Mouse (Mus musculus) embryonic facial prominence, embryonic 15.5 days (tissue): ENCODE results near the gene Plekhs1. TPM values are rescaled to one million over a fixed set of nuclear protein-coding genes. Genes with fewer than 3 reads are reported as not detected.

ENCODE experiments used
- ATAC-seq: fragments of 200-750 bp; cut with Nextera tagmentation; 2 replicates; pipeline ENCODE4 v1.8.0; 2017; ENCODE audit warnings: low read depth, moderate TSS enrichment; ENCODE audit not compliant: insufficient number of reproducible peaks, low FRiP score, low TSS enrichment
- H3K27ac ChIP-seq: fragments of 300-500 bp; sonication (generic); replicated peaks from 2 replicates; pipeline ENCODE4 v1.5.1; 2015; ENCODE audit warnings: mild to moderate bottlenecking, inconsistent platforms
- H3K27me3 ChIP-seq: fragments of 300-500 bp; sonication (generic); 2 replicates; pipeline ENCODE4 v1.6.1; 2015; ENCODE audit warnings: inconsistent platforms
- H3K36me3 ChIP-seq: fragments of 300-500 bp; sonication (generic); 2 replicates; pipeline ENCODE4 v1.6.1; 2015; ENCODE audit warnings: mild to moderate bottlenecking, inconsistent platforms
- H3K4me1 ChIP-seq: fragments of 300-500 bp; sonication (generic); 2 replicates; pipeline ENCODE4 v1.6.1; 2015; ENCODE audit warnings: inconsistent platforms
- H3K4me2 ChIP-seq: fragments of 300-500 bp; sonication (generic); replicated peaks from 2 replicates; pipeline ENCODE4 v1.6.1; 2015; ENCODE audit warnings: mild to moderate bottlenecking, inconsistent platforms
- H3K4me3 ChIP-seq: fragments of 300-500 bp; sonication (generic); replicated peaks from 2 replicates; pipeline ENCODE4 v1.5.1; 2015; ENCODE audit warnings: mild to moderate bottlenecking, inconsistent platforms
- H3K9ac ChIP-seq: fragments of 300-500 bp; sonication (generic); 2 replicates; pipeline ENCODE4 v1.6.1; 2015; ENCODE audit warnings: inconsistent platforms
- H3K9me3 ChIP-seq: fragments of 300-500 bp; sonication (generic); replicated peaks from 2 replicates; pipeline ENCODE4 v1.6.1; 2016; ENCODE audit warnings: inconsistent platforms
- WGBS: fragments of 180-500 bp; shearing (Covaris S2); methylation state at CpG from one replicate; pipeline ENCODE4 v1.1.7; 2015; 5-methylcytosine and 5-hydroxymethylcytosine counted together
- polyA plus RNA-seq: library from polyadenylated mRNA; unstranded; fragments of >200 nt; fragmentation: Nextera tagmentation; extraction: Ambion mirVana; gene quantifications from 2 replicates; pipeline ENCODE4 v1.2.1, GENCODE M21; 2015

Plekhs1 gene
- polyA plus RNA-seq, 1 experiment from 2014 or later = 1.9 TPM

DNA sequence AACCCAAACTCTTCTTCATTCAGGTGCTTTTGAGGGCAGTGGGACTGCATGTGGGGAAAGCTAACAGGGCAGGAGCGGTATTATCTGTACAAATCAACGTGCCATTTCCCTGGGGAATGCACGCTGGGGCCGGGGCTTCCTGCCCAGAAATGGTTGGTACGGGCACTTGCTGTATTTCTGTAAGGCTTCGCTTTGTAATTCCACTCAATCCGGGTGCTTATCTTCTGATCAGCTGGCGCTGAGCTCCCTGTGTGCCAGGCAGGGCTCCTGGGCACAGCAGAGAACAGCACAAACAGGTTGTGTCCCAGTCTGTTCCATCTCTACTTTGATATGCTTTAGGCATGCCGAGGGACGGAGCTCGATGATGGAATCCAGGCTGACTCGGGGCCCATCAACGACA, 25.1 kb upstream of the Plekhs1 start:
- ATAC-seq = no peak
- H3K4me1 ChIP-seq = peaks cover 4% of the 10 kb centered on the region
- no peak overlapping the region for H3K9ac ChIP-seq
- H3K9me3 ChIP-seq = no peaks in the 10 kb centered on the region
- H3K27ac ChIP-seq = no peak overlapping the region
- H3K4me2 ChIP-seq = no peak overlapping the region
- H3K4me3 ChIP-seq = no peak overlapping the region
- 65% methylated on average over 13 of the region's 13 CpGs for WGBS
- no peaks in the 10 kb centered on the region for H3K27me3 ChIP-seq
- peaks cover 10% of the 10 kb centered on the region; the same call in 1 of the 2 replicates for H3K36me3 ChIP-seq

DNA sequence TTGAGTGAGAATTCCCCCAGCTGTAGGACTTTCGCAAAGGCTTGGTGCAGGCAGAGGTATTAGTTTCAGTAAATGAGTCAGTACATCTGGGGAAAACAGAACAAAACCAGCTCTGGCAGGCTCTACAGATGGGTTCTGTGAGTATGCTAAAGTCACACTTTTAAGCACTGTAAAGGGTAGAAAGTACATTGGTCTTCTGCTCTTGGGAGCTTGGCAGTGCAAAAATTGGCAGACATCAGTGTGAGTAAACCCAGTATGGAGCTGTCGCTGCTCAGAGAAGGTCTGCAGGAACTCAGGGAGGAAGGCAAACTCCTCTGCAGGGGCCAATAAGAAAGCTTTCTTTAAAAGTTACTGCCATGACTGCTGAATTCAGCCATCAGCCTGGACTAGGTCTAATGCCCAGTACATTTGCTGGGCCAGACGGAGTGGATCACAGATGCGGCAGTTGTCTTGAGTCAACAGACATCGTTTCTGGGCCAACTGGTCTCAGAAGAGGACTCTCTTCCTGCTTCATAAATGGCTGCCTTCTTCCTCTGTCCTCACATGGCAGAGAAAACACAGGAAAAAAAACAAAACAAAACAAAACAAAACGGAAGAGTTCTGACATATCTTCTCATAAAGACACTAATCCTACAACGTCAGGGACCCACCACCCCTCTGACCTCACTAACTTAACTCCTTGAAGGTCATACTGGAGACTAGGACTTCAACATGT, 22.9 kb upstream of the Plekhs1 start:
- no peak for ATAC-seq
- H3K4me1 ChIP-seq = peaks cover 4% of the 10 kb centered on the region
- H3K4me2 ChIP-seq = no peak overlapping the region
- H3K36me3 ChIP-seq = peaks cover 5% of the 10 kb centered on the region; the same call in 1 of the 2 replicates
- H3K27ac ChIP-seq = no peak overlapping the region; the same call in 1 of the 2 replicates
- H3K4me3 ChIP-seq = no peak overlapping the region
- H3K27me3 ChIP-seq = no peaks in the 10 kb centered on the region
- H3K9ac ChIP-seq = no peak overlapping the region
- H3K9me3 ChIP-seq = no peaks in the 10 kb centered on the region
- 71% methylated on average over 7 of the region's 7 CpGs for WGBS

DNA sequence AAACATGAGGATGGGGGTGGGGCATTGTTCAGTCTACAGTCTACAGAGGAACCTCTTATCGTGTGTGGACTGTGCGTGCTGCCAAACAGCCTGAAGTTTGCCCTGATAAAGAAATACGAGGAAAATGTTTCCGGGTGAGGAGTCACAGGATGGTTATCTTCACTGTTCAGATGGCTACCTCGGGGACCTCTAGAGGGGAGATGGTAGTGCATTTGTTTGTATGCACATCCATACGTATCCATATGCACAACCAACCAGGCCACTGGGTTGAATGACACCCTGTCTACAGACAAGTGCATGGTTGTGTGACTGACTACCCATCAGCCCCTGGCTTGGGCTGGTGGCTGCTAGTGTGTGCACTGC, 22.4 kb upstream of the Plekhs1 start:
- 92% methylated on average over 6 of the region's 6 CpGs for WGBS
- Histone ChIP-seq H3K4me2 (no peak overlapping the region), H3K27me3 (no peaks in the 10 kb centered on the region), H3K4me1 (peaks cover 4% of the 10 kb centered on the region), H3K36me3 (peaks cover 5% of the 10 kb centered on the region; the same call in 1 of the 2 replicates), H3K9ac (no peak overlapping the region), H3K4me3 (no peak overlapping the region), H3K27ac (no peak overlapping the region), H3K9me3 (no peaks in the 10 kb centered on the region)
- no peak for ATAC-seq

DNA sequence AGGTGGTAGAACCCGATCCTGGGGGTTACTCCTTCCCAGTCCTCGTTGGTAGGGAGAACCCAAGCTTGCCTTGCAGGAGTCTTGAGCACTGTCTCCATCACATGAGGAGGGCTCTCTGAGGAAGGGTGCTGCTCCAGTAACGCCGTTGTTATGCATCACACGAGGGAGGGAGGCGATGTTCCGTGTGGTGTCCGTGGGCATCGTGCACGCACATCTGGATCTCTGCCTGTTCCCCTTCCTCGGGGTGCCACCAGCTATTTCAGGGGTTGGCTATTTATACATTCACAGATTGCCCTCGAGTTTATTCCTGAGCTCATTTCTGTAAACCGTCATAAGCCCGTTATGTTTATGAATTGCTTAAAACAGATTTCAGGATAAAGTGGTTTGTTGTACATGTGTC, 18.0 kb upstream of the Plekhs1 start:
- Histone ChIP-seq H3K9ac (no peak overlapping the region), H3K4me2 (no peak overlapping the region), H3K27ac (no peak overlapping the region), H3K36me3 (peaks cover 5% of the 10 kb centered on the region; the same call in 1 of the 2 replicates), H3K4me1 (no peaks in the 10 kb centered on the region; the same call in 1 of the 2 replicates), H3K9me3 (no peaks in the 10 kb centered on the region), H3K4me3 (no peak overlapping the region), H3K27me3 (no peaks in the 10 kb centered on the region)
- no peak for ATAC-seq
- 59% methylated on average over 14 of the region's 14 CpGs for WGBS

DNA sequence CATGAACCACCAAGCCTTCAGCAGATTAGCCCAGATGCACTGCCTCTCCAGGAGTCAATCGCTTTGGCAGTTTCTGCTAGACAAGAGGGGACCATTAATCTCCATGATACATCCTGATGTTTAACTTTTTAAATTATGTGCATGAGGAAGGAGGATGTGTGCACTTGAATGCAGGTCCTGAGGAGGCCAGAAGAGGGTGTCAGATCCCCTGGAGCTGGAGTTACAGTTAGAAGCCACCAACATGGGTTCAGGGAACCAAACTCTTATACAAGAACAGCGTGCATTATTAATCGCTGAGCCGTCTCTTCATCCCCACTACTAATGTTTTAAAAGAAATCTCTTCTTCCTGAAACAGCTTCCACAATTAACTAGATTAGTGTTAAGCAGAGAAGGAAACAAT, 12.7 kb upstream of the Plekhs1 start:
- Histone ChIP-seq H3K27ac (no peak overlapping the region), H3K9ac (no peak overlapping the region), H3K9me3 (no peaks in the 10 kb centered on the region), H3K27me3 (no peaks in the 10 kb centered on the region), H3K4me1 (no peaks in the 10 kb centered on the region; the same call in 1 of the 2 replicates), H3K36me3 (no peaks in the 10 kb centered on the region), H3K4me2 (no peak overlapping the region), H3K4me3 (no peak overlapping the region)
- WGBS = 93% methylated on average over 4 of the region's 4 CpGs
- no peak for ATAC-seq

DNA sequence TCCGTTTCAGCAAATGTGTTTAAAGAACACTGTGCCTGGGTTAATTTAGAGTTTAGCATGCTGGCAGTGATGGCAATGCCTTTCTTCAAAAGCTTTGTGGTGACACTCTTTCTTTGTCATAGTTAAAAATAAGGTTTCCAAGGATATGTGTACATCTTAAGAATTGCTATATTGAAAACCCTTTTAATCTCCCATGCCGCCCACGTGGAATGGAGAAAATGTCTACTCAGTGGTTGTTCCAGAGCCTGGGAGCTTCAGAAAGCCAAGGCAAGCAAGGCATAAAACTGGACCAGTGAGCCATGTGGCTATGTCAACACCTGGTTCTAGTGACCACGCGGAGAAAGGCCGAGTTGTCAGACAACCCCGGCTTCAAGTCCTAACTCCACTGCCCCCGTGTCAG, 11.9 kb upstream of the Plekhs1 start:
- no peak for ATAC-seq
- Histone ChIP-seq H3K27ac (no peak overlapping the region), H3K9me3 (no peaks in the 10 kb centered on the region), H3K27me3 (no peaks in the 10 kb centered on the region), H3K4me2 (no peak overlapping the region), H3K4me1 (no peaks in the 10 kb centered on the region; the same call in 1 of the 2 replicates), H3K9ac (no peak overlapping the region), H3K36me3 (no peaks in the 10 kb centered on the region), H3K4me3 (no peak overlapping the region)
- WGBS = 87% methylated on average over 8 of the region's 8 CpGs

DNA sequence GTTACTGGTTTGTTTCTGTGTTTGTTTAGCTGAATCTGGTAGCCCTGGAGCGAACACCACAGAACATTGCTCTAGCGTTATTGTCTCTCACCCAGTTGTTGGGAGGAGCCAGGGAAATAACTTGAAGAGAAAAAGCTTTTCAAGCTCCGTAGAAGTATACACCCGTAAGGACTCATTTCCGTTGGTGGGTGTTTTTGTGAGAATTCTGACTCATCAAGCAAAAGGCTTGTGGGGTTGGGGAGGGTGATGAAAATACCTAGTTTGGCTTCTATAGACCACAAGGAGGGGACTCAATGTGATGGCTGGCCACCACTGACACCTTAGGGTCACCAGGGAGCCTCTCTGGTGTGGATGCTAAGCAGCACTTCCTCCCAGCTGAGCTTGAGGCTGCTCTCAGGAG, 10.5 kb upstream of the Plekhs1 start:
- Histone ChIP-seq H3K36me3 (no peaks in the 10 kb centered on the region), H3K4me3 (no peak overlapping the region), H3K4me1 (no peaks in the 10 kb centered on the region), H3K27ac (no peak overlapping the region), H3K9ac (no peak overlapping the region), H3K4me2 (no peak overlapping the region), H3K27me3 (no peaks in the 10 kb centered on the region), H3K9me3 (no peaks in the 10 kb centered on the region)
- 74% methylated on average over 5 of the region's 5 CpGs for WGBS
- ATAC-seq = no peak

DNA sequence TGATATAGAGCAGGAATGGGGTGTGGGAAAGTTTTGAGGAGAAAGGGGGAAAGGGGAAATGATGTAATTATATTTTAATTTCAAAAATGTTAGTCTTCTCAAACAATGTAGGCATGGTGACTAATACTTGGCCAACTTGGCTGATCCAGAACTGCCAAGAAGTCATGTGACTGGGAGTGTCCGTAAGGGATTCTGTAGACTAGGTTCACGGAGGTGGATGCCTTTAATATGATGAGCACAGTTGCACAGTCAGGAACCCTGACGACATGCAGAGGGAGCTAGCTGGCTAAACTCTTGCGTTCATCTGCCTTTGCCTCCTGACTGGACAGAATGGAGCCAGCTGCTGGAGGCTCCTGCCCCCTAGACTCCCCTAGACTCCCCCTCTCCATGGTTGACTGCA, 9.6 kb upstream of the Plekhs1 start:
- Histone ChIP-seq H3K27me3 (no peaks in the 10 kb centered on the region), H3K9me3 (no peaks in the 10 kb centered on the region), H3K4me2 (no peak overlapping the region), H3K27ac (no peak overlapping the region), H3K4me3 (no peak overlapping the region), H3K4me1 (no peaks in the 10 kb centered on the region), H3K9ac (no peak overlapping the region), H3K36me3 (no peaks in the 10 kb centered on the region)
- ATAC-seq = no peak
- 77% methylated on average over 4 of the region's 4 CpGs for WGBS

DNA sequence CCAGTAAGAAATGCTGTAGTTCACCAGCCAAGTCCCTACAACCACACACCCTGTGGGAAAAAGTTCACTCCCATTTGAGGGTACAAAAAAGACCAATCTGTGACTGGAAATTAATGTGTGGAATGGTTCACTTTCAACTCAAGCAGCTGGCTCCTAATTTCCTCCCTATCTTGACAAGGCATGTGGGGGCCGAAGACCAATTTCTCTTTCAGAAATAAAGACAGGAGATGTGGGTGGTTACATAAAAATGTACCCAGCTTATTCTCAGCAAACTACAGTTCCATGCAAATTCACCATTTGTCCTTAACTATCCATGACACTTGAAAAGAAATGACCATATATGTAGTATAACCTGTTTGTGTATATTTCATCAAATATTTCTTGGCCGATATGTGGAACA, 9.0 kb upstream of the Plekhs1 start:
- Histone ChIP-seq H3K4me2 (no peak overlapping the region), H3K4me3 (no peak overlapping the region), H3K9ac (no peak overlapping the region), H3K36me3 (no peaks in the 10 kb centered on the region), H3K4me1 (no peaks in the 10 kb centered on the region), H3K27ac (no peak overlapping the region), H3K9me3 (no peaks in the 10 kb centered on the region), H3K27me3 (no peaks in the 10 kb centered on the region)
- WGBS = 91% methylated on average over 2 of the region's 2 CpGs
- no peak for ATAC-seq

DNA sequence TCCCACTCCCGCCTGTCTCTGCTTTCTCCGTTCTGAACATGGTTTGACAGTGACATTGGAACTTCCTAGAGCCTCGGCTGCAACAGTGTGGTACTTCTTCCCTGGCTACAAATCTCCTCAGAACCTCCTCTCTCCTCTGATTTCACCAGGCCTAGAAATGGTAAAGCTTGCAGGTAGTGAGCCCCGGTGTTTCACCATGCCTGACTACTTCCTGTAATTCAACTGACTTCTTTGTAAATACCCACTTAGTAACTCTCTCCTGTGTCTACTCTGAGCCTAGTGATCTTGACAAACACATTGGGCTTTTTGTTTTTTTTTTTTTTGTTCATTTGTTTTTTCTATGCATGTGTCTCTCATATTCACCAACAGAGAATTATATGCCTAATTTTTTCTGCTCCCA, 6.6 kb upstream of the Plekhs1 start:
- Histone ChIP-seq H3K9ac (no peak overlapping the region), H3K4me1 (no peaks in the 10 kb centered on the region), H3K36me3 (no peaks in the 10 kb centered on the region), H3K9me3 (no peaks in the 10 kb centered on the region), H3K27ac (no peak overlapping the region), H3K4me3 (no peak overlapping the region), H3K27me3 (no peaks in the 10 kb centered on the region), H3K4me2 (no peak overlapping the region)
- no peak for ATAC-seq
- WGBS = 70% methylated on average over 4 of the region's 4 CpGs

DNA sequence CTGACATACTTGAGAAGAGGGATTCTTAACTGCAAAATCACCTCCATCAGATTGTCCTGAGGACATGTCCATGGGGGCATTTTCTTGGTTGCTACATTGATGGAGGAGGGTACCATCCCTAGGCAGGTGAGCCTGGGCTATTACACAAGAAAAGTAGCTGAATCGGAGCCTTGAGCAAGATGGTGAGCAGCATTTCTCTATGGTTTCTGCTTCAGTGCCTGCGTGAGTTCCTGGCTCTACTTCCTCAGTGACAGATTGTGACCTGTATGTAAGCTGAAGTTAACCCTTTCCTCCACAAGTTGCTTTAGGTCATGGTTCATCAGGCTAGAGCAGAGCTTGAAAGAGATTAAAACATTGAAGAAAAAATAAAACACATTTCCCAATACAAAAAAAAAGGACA, 6.1 kb upstream of the Plekhs1 start:
- Histone ChIP-seq H3K36me3 (no peaks in the 10 kb centered on the region), H3K4me2 (no peak overlapping the region), H3K27me3 (no peaks in the 10 kb centered on the region), H3K27ac (no peak overlapping the region), H3K4me1 (no peaks in the 10 kb centered on the region), H3K9me3 (no peaks in the 10 kb centered on the region), H3K9ac (no peak overlapping the region), H3K4me3 (no peak overlapping the region)
- 44% methylated on average over 2 of the region's 2 CpGs for WGBS
- no peak for ATAC-seq

DNA sequence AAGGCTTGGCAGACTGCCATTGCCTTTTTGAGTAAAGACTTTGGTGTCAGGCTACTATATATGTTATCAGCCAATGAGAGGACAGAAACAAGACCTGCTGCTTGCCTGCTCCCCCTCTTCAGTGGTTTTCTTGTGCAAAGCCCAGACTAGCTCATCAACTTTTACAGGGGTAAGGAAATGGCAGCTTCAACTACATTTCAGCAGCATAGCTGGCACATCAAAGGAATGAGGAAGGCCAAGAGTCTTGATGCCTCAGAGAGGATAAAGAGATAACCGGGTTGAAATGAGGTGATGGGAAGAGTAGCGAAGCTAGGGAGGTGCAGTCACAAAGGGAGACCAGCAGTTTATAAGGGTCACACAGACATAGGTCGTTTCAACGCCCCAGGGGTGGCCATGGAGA, 3.9 kb upstream of the Plekhs1 start:
- Histone ChIP-seq H3K4me2 (no peak overlapping the region), H3K36me3 (no peaks in the 10 kb centered on the region), H3K4me1 (no peaks in the 10 kb centered on the region), H3K9me3 (no peaks in the 10 kb centered on the region), H3K27ac (no peak overlapping the region), H3K4me3 (no peak overlapping the region), H3K9ac (no peak overlapping the region), H3K27me3 (no peaks in the 10 kb centered on the region)
- ATAC-seq = no peak
- 78% methylated on average over 4 of the region's 4 CpGs for WGBS
